Mouse (Mus musculus): ENCODE results near the gene Ppfibp1. TPM values are rescaled to one million over a fixed set of nuclear protein-coding genes. Genes with fewer than 3 reads are reported as not detected.

Ppfibp1 gene
- polyA plus RNA-seq, 1 experiment from 2014 or later, result 50.5 TPM

- ATAC-seq (no peak), DNase-seq (ENCODE audit: low spot score) (no peak)
- Histone ChIP-seq H3K9me3 (ENCODE audit: low read length) (no peaks in the 10 kb centered on the region), H3K4me1 (ENCODE audit: insufficient read depth, low read depth, low read length) (peaks cover 12% of the 10 kb centered on the region; the same call in 1 of the 2 replicates), H3K36me3 (ENCODE audit: insufficient read depth, low read length) (no peaks in the 10 kb centered on the region), H3K27me3 (replicated peaks; ENCODE audit: insufficient read depth, low read length) (no peaks in the 10 kb centered on the region), H3K4me3 (ENCODE audit: low read depth, low read length) (no peak overlapping the region), H3K9ac (replicated peaks; ENCODE audit: low read depth) (no peak overlapping the region), H3K4me2 (replicated peaks; ENCODE audit: low read depth, low read length) (no peak overlapping the region), H3K27ac (ENCODE audit: low read length) (no peak overlapping the region)
- 52% methylated on average over 2 of the region's 2 CpGs for WGBS
- TF ChIP-seq EP300 (IDR thresholded peaks at IDR 0.05) (no peak), CTCF (IDR thresholded peaks at IDR 0.05) (no peak)
Observed at GRCm38 (mm10) chr6:146908801-146909200, 20.5 kb downstream of the Ppfibp1 start.

DNA sequence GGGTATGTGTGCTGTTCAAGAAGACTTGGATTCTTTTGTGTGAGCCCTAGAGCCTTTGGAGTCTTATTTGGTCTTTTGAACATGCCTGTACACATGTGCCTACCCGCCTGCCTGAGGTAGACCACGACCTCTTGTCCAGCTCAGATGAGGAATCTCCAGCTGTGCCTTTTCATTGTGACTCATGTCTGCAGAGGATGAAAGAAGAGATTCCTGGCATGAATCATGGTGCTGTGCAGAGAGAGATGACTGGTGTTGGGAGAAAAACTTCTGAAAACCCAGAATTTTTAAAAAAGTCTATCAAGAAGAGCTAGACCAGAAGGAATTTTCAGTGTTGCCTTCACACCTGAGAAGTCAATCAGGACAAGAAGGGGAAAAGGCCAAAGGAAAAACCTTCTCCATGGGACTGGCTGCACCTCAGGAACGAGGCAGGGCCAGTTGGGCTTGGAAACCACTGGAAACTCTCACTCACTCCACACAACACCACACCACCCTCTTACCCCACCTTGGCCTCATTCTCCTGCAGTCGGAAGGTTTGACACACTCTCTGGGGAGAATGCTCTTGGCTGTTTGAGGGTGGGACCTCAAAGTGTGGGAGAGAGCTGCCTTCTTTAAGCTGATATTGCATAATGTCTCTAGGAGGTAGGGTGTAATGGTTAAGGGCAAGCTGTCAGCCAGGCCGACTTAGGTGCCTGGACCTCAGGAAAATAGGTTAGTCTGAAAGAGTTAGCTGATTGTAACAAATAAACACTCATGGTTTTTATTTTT is 21.6 kb downstream of the Ppfibp1 start:
- Histone ChIP-seq H3K27ac (ENCODE audit: low read length) (no peak overlapping the region), H3K36me3 (ENCODE audit: insufficient read depth, low read length) (no peaks in the 10 kb centered on the region), H3K9ac (replicated peaks; ENCODE audit: low read depth) (no peak overlapping the region), H3K4me3 (ENCODE audit: low read depth, low read length) (no peak overlapping the region), H3K4me2 (replicated peaks; ENCODE audit: low read depth, low read length) (no peak overlapping the region), H3K9me3 (ENCODE audit: low read length) (no peaks in the 10 kb centered on the region), H3K4me1 (ENCODE audit: insufficient read depth, low read depth, low read length) (peaks cover 19% of the 10 kb centered on the region; the same call in 1 of the 2 replicates), H3K27me3 (replicated peaks; ENCODE audit: insufficient read depth, low read length) (no peaks in the 10 kb centered on the region)
- DNase-seq (ENCODE audit: low spot score) (peak; percentile 55), ATAC-seq (peak; percentile 67)
- 70% methylated on average over 5 of the region's 5 CpGs for WGBS
- TF ChIP-seq CTCF (IDR thresholded peaks at IDR 0.05), result no peak

DNA sequence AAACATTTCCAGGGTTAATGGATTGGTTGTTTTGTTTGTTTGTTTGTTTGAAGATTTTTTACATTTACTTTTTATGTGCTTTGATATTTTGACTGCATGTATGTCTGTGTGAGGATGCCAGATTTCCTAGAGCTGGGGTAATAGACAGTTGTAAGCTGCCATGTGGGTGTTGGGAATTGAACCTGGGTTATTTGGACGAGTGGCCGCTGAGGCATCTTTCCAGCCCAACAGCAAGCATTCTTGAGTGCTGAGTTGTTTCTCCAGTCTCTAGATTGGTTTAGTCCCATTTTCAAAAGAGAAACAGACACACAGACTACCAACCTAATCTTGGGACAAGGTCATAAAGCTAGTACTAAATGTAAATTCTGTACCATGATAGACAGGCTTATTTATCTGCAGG is 22.5 kb downstream of the Ppfibp1 start:
- H3K9ac ChIP-seq (replicated peaks; ENCODE audit: low read depth), result no peak overlapping the region
- ATAC-seq, result no peak
- H3K27ac ChIP-seq (ENCODE audit: low read length), result no peak overlapping the region
- no peak overlapping the region for H3K4me3 ChIP-seq (ENCODE audit: low read depth, low read length)
- no peak for TF ChIP-seq EP300 (IDR thresholded peaks at IDR 0.05)
- no peak for TF ChIP-seq CTCF (IDR thresholded peaks at IDR 0.05)
- no peak overlapping the region for H3K4me2 ChIP-seq (replicated peaks; ENCODE audit: low read depth, low read length)
- WGBS, result 76% methylated on average over 2 of the region's 2 CpGs
- peaks cover 19% of the 10 kb centered on the region; the same call in 1 of the 2 replicates for H3K4me1 ChIP-seq (ENCODE audit: insufficient read depth, low read depth, low read length)
- H3K9me3 ChIP-seq (ENCODE audit: low read length), result no peaks in the 10 kb centered on the region
- DNase-seq (ENCODE audit: low spot score), result no peak
- no peaks in the 10 kb centered on the region for H3K36me3 ChIP-seq (ENCODE audit: insufficient read depth, low read length)
- no peaks in the 10 kb centered on the region for H3K27me3 ChIP-seq (replicated peaks; ENCODE audit: insufficient read depth, low read length)

DNA sequence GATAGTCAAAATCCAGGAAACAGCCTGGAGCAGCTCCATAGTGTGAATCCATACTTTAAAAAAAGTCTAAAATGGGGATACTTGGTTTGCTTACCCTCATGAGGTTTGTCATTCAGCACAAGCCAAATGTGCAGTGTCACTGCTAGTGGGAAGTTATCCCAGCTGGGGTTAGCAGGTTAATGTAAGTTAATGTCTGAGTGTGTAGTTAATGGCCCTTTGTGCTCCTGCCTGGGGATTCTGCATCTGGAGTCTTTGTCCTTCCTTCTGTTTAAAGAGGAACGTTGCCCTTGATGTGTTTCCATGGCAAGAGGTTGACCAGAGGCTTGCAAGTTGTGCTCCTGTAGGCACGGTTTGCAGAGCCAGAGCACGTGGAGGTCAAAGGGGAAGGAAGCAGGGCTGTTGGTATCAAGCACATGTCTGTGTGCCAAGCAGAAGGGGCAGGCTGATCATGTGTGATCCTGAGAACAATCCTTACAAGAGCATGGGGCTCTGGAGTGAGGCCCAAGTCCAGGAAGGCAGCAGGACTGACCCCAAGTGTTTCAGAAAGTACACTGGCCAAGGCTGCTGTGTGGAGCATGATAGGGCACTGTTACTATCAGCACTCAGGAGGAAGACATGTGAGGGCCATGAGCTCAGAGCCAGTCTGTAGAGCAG is 24.7 kb downstream of the Ppfibp1 start:
- DNase-seq (ENCODE audit: low spot score), result no peak
- H3K4me2 ChIP-seq (replicated peaks; ENCODE audit: low read depth, low read length), result no peak overlapping the region

DNA sequence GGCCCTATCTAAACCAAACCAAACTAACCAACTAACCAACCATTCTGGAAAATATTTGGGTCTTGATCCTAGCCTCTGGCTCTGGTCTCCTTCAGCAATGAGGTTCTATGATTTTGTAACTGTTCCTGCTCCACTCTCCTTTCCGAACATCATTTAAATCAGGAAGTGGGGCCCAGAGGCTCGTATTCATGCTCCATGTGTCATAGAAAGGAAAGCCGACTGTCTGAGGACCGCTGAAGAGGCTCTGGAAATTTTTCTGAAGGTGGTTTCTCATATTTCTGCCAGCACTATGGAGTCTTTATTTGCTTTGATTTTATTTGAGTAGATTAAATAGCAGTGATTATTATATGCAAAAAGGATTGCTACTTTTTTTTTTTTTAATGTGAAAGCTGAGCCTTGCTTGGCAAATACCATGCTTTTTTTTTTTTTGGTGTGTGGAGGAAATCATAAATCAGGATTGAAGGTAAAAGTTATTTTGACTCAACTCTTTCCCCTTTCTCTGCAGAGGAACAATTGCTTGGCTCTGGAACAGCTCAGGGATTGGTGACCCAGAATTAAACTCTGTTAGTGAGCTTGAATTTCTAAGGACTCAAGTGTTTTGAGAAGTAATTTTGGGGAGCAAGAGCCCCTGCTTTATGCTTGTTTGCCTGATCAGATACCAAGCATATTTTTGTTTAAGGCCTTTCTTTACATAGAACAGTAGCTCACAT is 25.4 kb downstream of the Ppfibp1 start:
- H3K36me3 ChIP-seq (ENCODE audit: insufficient read depth, low read length), result no peaks in the 10 kb centered on the region
- TF ChIP-seq EP300 (IDR thresholded peaks at IDR 0.05) (peak; percentile 18), CTCF (IDR thresholded peaks at IDR 0.05) (no peak)
- peaks cover 25% of the 10 kb centered on the region; the same call in 1 of the 2 replicates for H3K4me1 ChIP-seq (ENCODE audit: insufficient read depth, low read depth, low read length)
- peak overlapping the region; percentile 34 for H3K27ac ChIP-seq (ENCODE audit: low read length)
- WGBS, result 4% methylated on average over 4 of the region's 4 CpGs
- no peak overlapping the region for H3K4me3 ChIP-seq (ENCODE audit: low read depth, low read length)
- no peaks in the 10 kb centered on the region for H3K27me3 ChIP-seq (replicated peaks; ENCODE audit: insufficient read depth, low read length)
- DNase-seq (ENCODE audit: low spot score) (peak; percentile 39), ATAC-seq (peak; percentile 28; the same call in 1 of the 2 replicates)
- no peaks in the 10 kb centered on the region for H3K9me3 ChIP-seq (ENCODE audit: low read length)
- no peak overlapping the region for H3K9ac ChIP-seq (replicated peaks; ENCODE audit: low read depth)
- no peak overlapping the region for H3K4me2 ChIP-seq (replicated peaks; ENCODE audit: low read depth, low read length)

More for the DNA sequence above, 24.7 kb downstream of the Ppfibp1 start:
- H3K4me1 ChIP-seq (ENCODE audit: insufficient read depth, low read depth, low read length), result peaks cover 25% of the 10 kb centered on the region; the same call in 1 of the 2 replicates
- H3K27ac ChIP-seq (ENCODE audit: low read length), result peak overlapping the region; percentile 34
- WGBS, result 12% methylated on average over 3 of the region's 3 CpGs
- H3K9me3 ChIP-seq (ENCODE audit: low read length), result no peaks in the 10 kb centered on the region
- no peak overlapping the region for H3K9ac ChIP-seq (replicated peaks; ENCODE audit: low read depth)
- H3K4me3 ChIP-seq (ENCODE audit: low read depth, low read length), result no peak overlapping the region
- H3K36me3 ChIP-seq (ENCODE audit: insufficient read depth, low read length), result no peaks in the 10 kb centered on the region
- no peaks in the 10 kb centered on the region for H3K27me3 ChIP-seq (replicated peaks; ENCODE audit: insufficient read depth, low read length)
- peak; percentile 34; the same call in 1 of the 2 replicates for ATAC-seq
- TF ChIP-seq CTCF (IDR thresholded peaks at IDR 0.05), result no peak
- TF ChIP-seq EP300 (IDR thresholded peaks at IDR 0.05), result no peak

DNA sequence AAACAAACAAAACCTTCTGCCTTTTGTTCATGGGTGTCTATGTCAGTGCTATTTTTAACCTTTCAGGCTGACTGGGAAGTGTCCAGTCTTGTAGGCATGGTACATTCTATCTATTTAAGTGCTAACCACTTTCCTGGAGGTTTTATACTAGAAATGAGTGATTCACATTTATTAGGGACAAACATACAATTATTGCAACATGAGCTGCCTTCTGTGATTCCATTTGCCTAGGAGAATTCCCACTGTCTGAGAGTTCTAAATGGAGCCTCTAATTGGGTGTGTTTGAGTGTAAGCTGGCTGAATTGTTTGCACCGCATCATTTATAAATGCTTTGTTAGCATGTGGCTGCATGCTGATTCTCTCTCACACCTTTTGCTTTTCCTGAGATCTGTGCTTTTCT is 27.5 kb downstream of the Ppfibp1 start:
- ATAC-seq (0 out of 2 replicates have a peak, but pooled peaks have one; percentile 19), DNase-seq (ENCODE audit: low spot score) (peak; percentile 44)
- no peak overlapping the region for H3K4me2 ChIP-seq (replicated peaks; ENCODE audit: low read depth, low read length)
- peaks cover 18% of the 10 kb centered on the region; the same call in 1 of the 2 replicates for H3K4me1 ChIP-seq (ENCODE audit: insufficient read depth, low read depth, low read length)
- H3K9me3 ChIP-seq (ENCODE audit: low read length), result no peaks in the 10 kb centered on the region
- H3K36me3 ChIP-seq (ENCODE audit: insufficient read depth, low read length), result no peaks in the 10 kb centered on the region
- no peaks in the 10 kb centered on the region for H3K27me3 ChIP-seq (replicated peaks; ENCODE audit: insufficient read depth, low read length)
- WGBS, result 75% methylated on average over 1 of the region's 1 CpGs
- TF ChIP-seq CTCF (IDR thresholded peaks at IDR 0.05) (no peak), EP300 (IDR thresholded peaks at IDR 0.05) (no peak)
- no peak overlapping the region for H3K9ac ChIP-seq (replicated peaks; ENCODE audit: low read depth)
- H3K27ac ChIP-seq (ENCODE audit: low read length), result no peak overlapping the region
- H3K4me3 ChIP-seq (ENCODE audit: low read depth, low read length), result no peak overlapping the region
